Mouse (Mus musculus): ENCODE data around the gene Furin. TPM values are rescaled to one million over a fixed set of nuclear protein-coding genes. Genes with fewer than 3 reads are reported as not detected.
A peak's percentile ranks its signal among the peaks of the same experiment; 100 is the strongest.

The Furin gene
- polyA plus RNA-seq, 1 experiment from 2014 or later: 6.0 TPM

DNA sequence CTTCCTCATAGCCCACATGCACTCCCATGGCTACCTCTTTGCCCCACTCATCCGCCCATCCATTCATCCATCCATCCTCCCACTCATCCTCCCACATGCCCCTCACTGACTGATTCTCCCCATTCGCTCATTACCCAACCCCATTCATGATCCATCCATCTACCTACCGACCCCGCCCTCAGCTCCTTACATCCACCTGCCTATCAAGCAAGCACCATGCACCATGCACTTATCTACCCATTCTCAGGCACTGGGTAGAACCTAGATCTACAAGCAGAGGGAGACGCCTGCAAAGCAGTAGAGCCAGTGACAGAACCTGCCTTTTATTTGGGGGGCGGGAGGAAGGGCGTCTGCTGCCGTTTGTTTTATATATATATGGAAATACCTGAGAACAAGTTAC is 42.1 kb upstream of the Furin start:
- no peaks in the 10 kb centered on the region for H3K9me3 ChIP-seq (replicated peaks; ENCODE audit: control insufficient read depth, low read length)
- 92% methylated on average over 8 of the region's 8 CpGs for WGBS
- H3K4me3 ChIP-seq (ENCODE audit: low read depth, low read length): no peak overlapping the region
- H3K4me1 ChIP-seq (ENCODE audit: control insufficient read depth, insufficient read depth, low read length): no peaks in the 10 kb centered on the region; the same call in 1 of the 2 replicates
- H3K27me3 ChIP-seq (ENCODE audit: control insufficient read depth, insufficient read depth, low read length): no peaks in the 10 kb centered on the region
- no peak overlapping the region for H3K4me2 ChIP-seq (ENCODE audit: low read depth, low read length)
- ATAC-seq (replicated peaks; ENCODE audit: insufficient number of reproducible peaks, low FRiP score, low TSS enrichment, low read depth): no peak
- H3K36me3 ChIP-seq (replicated peaks; ENCODE audit: control insufficient read depth, insufficient read depth, low read depth, low read length): peaks cover under 1% of the 10 kb centered on the region
- H3K9ac ChIP-seq (replicated peaks; ENCODE audit: low read length): no peak overlapping the region
- H3K27ac ChIP-seq (replicated peaks; ENCODE audit: low read depth, low read length): no peak overlapping the region
- DNase-seq (ENCODE audit: low spot score): no peak

DNA sequence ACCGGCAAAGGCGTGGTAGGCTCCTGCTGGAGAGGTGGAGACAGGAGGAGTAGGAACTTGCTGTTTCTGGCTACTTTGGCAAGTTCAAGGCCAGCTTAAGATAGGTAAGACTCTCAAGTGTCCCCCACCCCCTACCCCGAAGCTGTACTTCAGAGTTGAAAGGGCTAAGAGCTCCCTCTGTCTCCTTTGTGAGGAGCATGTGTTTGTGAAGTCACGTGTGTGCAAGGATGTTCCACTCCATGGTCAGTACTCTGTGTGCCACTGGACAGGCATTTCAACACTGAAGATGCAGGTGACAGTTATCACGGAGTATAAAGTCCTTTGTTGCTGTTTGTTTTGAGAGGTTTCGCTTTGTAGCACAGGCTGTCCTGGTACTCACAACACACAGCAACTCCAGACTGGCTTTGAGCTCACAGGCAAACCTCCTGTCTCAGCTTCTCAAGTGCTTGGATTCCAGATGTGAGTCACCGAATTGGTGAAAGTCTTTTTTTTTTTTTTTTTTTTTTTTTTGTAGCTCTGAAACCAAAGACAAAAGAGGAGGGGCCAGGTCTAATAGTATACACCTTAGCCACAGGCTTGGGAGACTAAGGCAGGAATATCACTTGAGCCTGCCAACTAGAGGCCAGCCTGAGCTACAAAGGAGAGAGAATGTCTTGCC is 41.1 kb upstream of the Furin start:
- H3K9me3 ChIP-seq (replicated peaks; ENCODE audit: control insufficient read depth, low read length): no peaks in the 10 kb centered on the region
- no peak overlapping the region for H3K9ac ChIP-seq (replicated peaks; ENCODE audit: low read length)
- 75% methylated on average over 7 of the region's 7 CpGs for WGBS
- no peak overlapping the region for H3K4me3 ChIP-seq (ENCODE audit: low read depth, low read length)
- no peak overlapping the region for H3K4me2 ChIP-seq (ENCODE audit: low read depth, low read length)
- DNase-seq (ENCODE audit: low spot score) (no peak), ATAC-seq (replicated peaks; ENCODE audit: insufficient number of reproducible peaks, low FRiP score, low TSS enrichment, low read depth) (no peak)
- no peaks in the 10 kb centered on the region for H3K27me3 ChIP-seq (ENCODE audit: control insufficient read depth, insufficient read depth, low read length)
- H3K27ac ChIP-seq (replicated peaks; ENCODE audit: low read depth, low read length): no peak overlapping the region
- no peaks in the 10 kb centered on the region; the same call in 1 of the 2 replicates for H3K4me1 ChIP-seq (ENCODE audit: control insufficient read depth, insufficient read depth, low read length)
- H3K36me3 ChIP-seq (replicated peaks; ENCODE audit: control insufficient read depth, insufficient read depth, low read depth, low read length): no peaks in the 10 kb centered on the region

DNA sequence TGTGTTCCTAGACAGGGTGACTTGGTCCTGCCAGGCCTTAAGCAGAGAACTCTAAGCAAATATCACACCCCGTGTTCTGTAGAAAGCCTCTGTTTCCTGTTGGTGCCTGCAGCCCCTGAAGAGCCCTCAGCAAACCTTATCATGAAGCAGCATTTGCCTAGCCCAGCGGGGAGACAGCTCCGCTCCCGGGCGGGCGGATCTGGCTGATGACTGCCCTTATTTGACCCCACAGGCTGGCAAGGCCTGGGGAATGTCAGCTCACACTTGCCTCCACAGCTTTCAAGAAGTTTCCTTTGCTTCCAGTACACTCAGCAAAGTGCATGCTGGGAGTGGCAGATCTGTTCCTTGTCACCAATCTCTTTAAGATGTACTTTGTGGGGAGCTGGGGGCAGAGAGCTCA is 40.3 kb upstream of the Furin start:
- Histone ChIP-seq H3K4me2 (ENCODE audit: low read depth, low read length) (no peak overlapping the region), H3K9me3 (replicated peaks; ENCODE audit: control insufficient read depth, low read length) (no peaks in the 10 kb centered on the region), H3K27me3 (ENCODE audit: control insufficient read depth, insufficient read depth, low read length) (no peaks in the 10 kb centered on the region), H3K27ac (replicated peaks; ENCODE audit: low read depth, low read length) (no peak overlapping the region), H3K4me1 (ENCODE audit: control insufficient read depth, insufficient read depth, low read length) (no peaks in the 10 kb centered on the region; the same call in 1 of the 2 replicates), H3K4me3 (ENCODE audit: low read depth, low read length) (no peak overlapping the region), H3K36me3 (replicated peaks; ENCODE audit: control insufficient read depth, insufficient read depth, low read depth, low read length) (no peaks in the 10 kb centered on the region), H3K9ac (replicated peaks; ENCODE audit: low read length) (no peak overlapping the region)
- WGBS: 29% methylated on average over 6 of the region's 6 CpGs
- peak; percentile 51 for DNase-seq (ENCODE audit: low spot score)
- no peak for ATAC-seq (replicated peaks; ENCODE audit: insufficient number of reproducible peaks, low FRiP score, low TSS enrichment, low read depth)

DNA sequence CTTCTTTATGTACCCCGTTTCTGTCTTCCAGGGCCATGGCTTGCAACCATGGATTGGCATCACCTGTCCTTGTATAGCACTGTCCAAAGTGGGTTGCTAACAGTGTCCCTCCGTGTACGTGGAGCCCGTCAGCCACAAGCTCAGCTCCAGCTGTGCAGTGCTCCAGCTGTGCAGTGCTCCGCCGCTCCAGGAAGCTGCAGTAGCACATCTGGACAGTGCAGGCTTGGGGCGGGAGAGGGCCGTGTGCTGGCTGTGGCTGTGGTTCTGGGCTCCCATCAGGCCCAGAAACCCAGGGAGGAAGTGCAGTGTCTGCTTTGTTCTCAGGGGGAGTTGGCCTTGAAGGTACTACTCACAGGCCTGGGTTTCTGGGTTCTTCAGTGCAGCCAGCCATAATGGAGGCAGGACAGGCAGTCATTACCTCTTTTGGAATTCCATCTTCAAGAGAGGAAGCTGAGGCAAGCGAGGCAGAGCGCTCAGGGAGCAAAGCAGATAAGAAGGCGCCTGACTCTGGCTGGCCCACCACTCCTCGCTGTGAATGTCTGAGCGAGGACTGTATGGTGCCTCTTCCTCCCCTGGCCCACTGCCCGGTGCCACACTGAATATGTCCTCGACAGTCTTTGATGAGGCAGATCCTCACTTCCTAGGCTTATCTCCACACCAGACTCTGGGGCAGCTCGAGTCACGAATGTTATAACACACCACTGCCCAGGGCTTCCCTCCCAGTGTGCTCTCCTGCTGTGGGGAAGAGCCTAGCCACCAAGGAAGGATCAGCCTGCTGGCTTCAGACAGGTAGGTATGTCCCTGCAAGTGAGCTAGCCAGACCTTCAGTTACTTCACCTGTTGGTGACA is 39.4 kb upstream of the Furin start:
- H3K27ac ChIP-seq (replicated peaks; ENCODE audit: low read depth, low read length): no peak overlapping the region
- H3K9ac ChIP-seq (replicated peaks; ENCODE audit: low read length): no peak overlapping the region
- DNase-seq (ENCODE audit: low spot score) (no peak), ATAC-seq (replicated peaks; ENCODE audit: insufficient number of reproducible peaks, low FRiP score, low TSS enrichment, low read depth) (no peak)
- 78% methylated on average over 17 of the region's 17 CpGs for WGBS
- H3K4me3 ChIP-seq (ENCODE audit: low read depth, low read length): no peak overlapping the region
- no peaks in the 10 kb centered on the region for H3K27me3 ChIP-seq (ENCODE audit: control insufficient read depth, insufficient read depth, low read length)
- no peaks in the 10 kb centered on the region; the same call in 1 of the 2 replicates for H3K4me1 ChIP-seq (ENCODE audit: control insufficient read depth, insufficient read depth, low read length)
- no peaks in the 10 kb centered on the region for H3K36me3 ChIP-seq (replicated peaks; ENCODE audit: control insufficient read depth, insufficient read depth, low read depth, low read length)
- no peaks in the 10 kb centered on the region for H3K9me3 ChIP-seq (replicated peaks; ENCODE audit: control insufficient read depth, low read length)
- no peak overlapping the region for H3K4me2 ChIP-seq (ENCODE audit: low read depth, low read length)

GRCm38 (mm10) chr7:80443124-80443523 is 37.9 kb upstream of the Furin start:
- H3K9me3 ChIP-seq (replicated peaks; ENCODE audit: control insufficient read depth, low read length): no peaks in the 10 kb centered on the region
- no peak for DNase-seq (ENCODE audit: low spot score)
- no peak overlapping the region for H3K4me3 ChIP-seq (ENCODE audit: low read depth, low read length)
- 0 out of 2 replicates have a peak, but pooled peaks have one; percentile 35 for ATAC-seq (replicated peaks; ENCODE audit: insufficient number of reproducible peaks, low FRiP score, low TSS enrichment, low read depth)
- H3K9ac ChIP-seq (replicated peaks; ENCODE audit: low read length): no peak overlapping the region
- WGBS: 81% methylated on average over 3 of the region's 3 CpGs
- no peaks in the 10 kb centered on the region for H3K27me3 ChIP-seq (ENCODE audit: control insufficient read depth, insufficient read depth, low read length)
- no peak overlapping the region for H3K27ac ChIP-seq (replicated peaks; ENCODE audit: low read depth, low read length)
- H3K4me1 ChIP-seq (ENCODE audit: control insufficient read depth, insufficient read depth, low read length): no peaks in the 10 kb centered on the region; the same call in 1 of the 2 replicates
- no peaks in the 10 kb centered on the region for H3K36me3 ChIP-seq (replicated peaks; ENCODE audit: control insufficient read depth, insufficient read depth, low read depth, low read length)
- H3K4me2 ChIP-seq (ENCODE audit: low read depth, low read length): no peak overlapping the region

DNA sequence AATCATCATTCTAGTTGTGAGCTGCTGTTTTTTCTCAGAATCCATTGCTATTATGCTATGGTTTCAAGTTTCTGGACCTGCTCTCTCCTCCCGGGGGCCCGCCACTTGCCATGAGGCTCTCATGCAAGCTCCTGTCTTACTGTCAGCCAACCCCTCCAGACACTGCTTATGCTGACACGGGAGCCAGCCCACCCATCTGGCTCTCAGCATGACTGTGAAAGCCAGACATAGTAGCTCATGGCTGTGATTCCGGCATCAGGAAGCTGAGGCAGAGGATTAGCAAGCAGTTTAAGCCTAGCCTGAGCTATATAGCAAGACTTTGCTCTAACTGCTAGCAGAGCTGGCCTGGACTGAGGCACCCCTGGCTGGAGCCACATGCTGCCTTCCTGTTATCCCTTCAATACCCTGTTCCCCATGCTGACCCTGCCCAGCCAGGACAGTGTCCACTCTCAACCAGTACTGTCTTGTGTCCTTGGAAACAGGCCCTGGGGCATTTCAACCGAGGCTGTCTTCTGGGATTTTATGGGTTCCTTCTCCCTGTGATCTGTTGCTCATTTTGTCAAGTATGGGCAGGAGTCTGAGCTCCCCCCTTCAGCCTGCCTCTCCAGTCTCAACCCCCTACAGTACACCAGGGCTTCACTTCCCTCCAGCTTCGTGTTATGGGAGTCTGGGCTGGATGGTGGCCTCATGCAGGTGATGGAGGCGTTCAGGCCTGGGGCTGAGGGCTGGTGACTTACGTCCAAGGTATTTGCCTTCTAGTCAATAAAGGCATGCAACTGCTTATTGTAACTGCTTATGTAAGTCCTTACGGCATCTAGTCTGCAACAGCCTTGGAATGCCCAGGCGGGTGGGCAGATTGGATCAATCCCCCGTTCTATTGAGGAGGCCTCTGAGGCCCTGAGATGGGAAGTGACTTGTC is 37.0 kb upstream of the Furin start:
- Histone ChIP-seq H3K4me3 (ENCODE audit: low read depth, low read length) (no peak overlapping the region), H3K36me3 (replicated peaks; ENCODE audit: control insufficient read depth, insufficient read depth, low read depth, low read length) (no peaks in the 10 kb centered on the region), H3K27me3 (ENCODE audit: control insufficient read depth, insufficient read depth, low read length) (no peaks in the 10 kb centered on the region), H3K27ac (replicated peaks; ENCODE audit: low read depth, low read length) (peak overlapping the region; percentile 38), H3K4me2 (ENCODE audit: low read depth, low read length) (no peak overlapping the region), H3K9ac (replicated peaks; ENCODE audit: low read length) (no peak overlapping the region), H3K9me3 (replicated peaks; ENCODE audit: control insufficient read depth, low read length) (no peaks in the 10 kb centered on the region), H3K4me1 (ENCODE audit: control insufficient read depth, insufficient read depth, low read length) (no peaks in the 10 kb centered on the region; the same call in 1 of the 2 replicates)
- WGBS: 56% methylated on average over 11 of the region's 11 CpGs
- DNase-seq (ENCODE audit: low spot score) (peak; percentile 52), ATAC-seq (replicated peaks; ENCODE audit: insufficient number of reproducible peaks, low FRiP score, low TSS enrichment, low read depth) (0 out of 2 replicates have a peak, but pooled peaks have one; percentile 32)

DNA sequence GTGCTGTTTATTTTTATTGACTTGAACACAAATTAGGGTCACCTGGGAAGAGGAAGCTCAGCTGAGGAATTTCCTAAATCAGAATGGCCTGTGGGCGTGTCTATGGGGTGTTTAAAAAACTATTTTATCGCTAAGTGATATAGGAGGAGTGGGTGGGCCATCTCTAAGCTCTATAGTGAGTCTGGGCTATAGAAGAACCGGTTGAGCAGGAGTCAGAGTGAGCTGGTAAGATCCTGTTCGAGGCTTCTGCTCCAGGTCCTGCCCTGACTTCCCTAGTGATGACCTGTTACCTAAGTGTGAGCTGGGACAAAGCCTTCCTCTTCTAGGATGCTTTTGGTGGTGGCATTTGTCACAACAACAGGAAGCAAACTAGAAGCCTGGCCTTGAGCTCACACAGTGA is 35.4 kb upstream of the Furin start:
- Histone ChIP-seq H3K4me1 (ENCODE audit: control insufficient read depth, insufficient read depth, low read length) (no peaks in the 10 kb centered on the region; the same call in 1 of the 2 replicates), H3K4me2 (ENCODE audit: low read depth, low read length) (no peak overlapping the region), H3K27me3 (ENCODE audit: control insufficient read depth, insufficient read depth, low read length) (no peaks in the 10 kb centered on the region), H3K36me3 (replicated peaks; ENCODE audit: control insufficient read depth, insufficient read depth, low read depth, low read length) (no peaks in the 10 kb centered on the region), H3K9me3 (replicated peaks; ENCODE audit: control insufficient read depth, low read length) (no peaks in the 10 kb centered on the region), H3K9ac (replicated peaks; ENCODE audit: low read length) (no peak overlapping the region), H3K4me3 (ENCODE audit: low read depth, low read length) (no peak overlapping the region), H3K27ac (replicated peaks; ENCODE audit: low read depth, low read length) (no peak overlapping the region)
- ATAC-seq (replicated peaks; ENCODE audit: insufficient number of reproducible peaks, low FRiP score, low TSS enrichment, low read depth) (no peak), DNase-seq (ENCODE audit: low spot score) (no peak)
- whole genome bisulfite sequencing: 65% methylated on average over 4 of the region's 4 CpGs

Measured in embryonic facial prominence, embryonic 11.5 days (tissue).